In genomic region chr7:49920751-49921150, GRCm38 (mm10) we compare ENCODE assay signal across 26 mouse cellular contexts. TPM values are rescaled to one million over a fixed set of nuclear protein-coding genes. Genes with fewer than 3 reads are reported as not detected.
A peak's percentile ranks its signal among the peaks of the same experiment; 100 is the strongest.
DNase-seq lines count a peak whose midpoint lies in the region; ATAC-seq and TF ChIP-seq lines count a peak whose summit lies in the region.
"Had no signal": no experiment of that assay in that cellular context is flagged by ENCODE, and none has a peak within 500 bp of the region (broad histone marks: within the 10 kb centered on the region; RNA-seq: fewer than 3 reads in every experiment).

No protein-coding gene starts in this region.

- no peak overlapping the region for H3K27ac ChIP-seq in kidney, adult 2 months (ENCODE audit: insufficient read depth, low read depth, low read length)
- no peak overlapping the region for H3K27ac ChIP-seq in kidney, embryonic 16.5 days (ENCODE audit: low read length)
- no peak overlapping the region for H3K27ac ChIP-seq in liver, adult 2 months (replicated peaks; ENCODE audit: insufficient read depth, low read depth, low read length)

- DNase-seq in kidney, adult 2 months, result peak; percentile 68
- DNase-seq in liver, adult 2 months (ENCODE audit: extremely low read depth, low read depth, low spot score), result peak; percentile 7
- DNase-seq in liver, result no peak
- DNase-seq in 3T3-L1 (ENCODE audit: low read depth, low spot score), result peak; percentile 8
- DNase-seq in NIH3T3 (ENCODE audit: low read depth), result peak; percentile 70
- no peak for DNase-seq in heart, adult 8-10 months (ENCODE audit: low spot score)
- no peak for DNase-seq in gastrocnemius, postnatal 36 days
- DNase-seq: adrenal gland, adult 2 months; adrenal gland, adult 8-10 months; adrenal gland, postnatal 10 days; adrenal gland, postnatal 14 days; adrenal gland, postnatal 25 days; adrenal gland, postnatal 36 days; B cell, adult 2 months; cerebellum, adult 11 months; cerebellum, adult 11-12 months; cerebellum, adult 18-20 months; cerebellum, adult 2 months had no signal

- no peak for TF ChIP-seq CTCF in kidney, adult 2 months (conservative IDR thresholded peaks at IDR 0.05; ENCODE audit: insufficient read depth, insufficient read length, low read depth, low read length)
- TF ChIP-seq CTCF in liver, adult 2 months (IDR thresholded peaks at IDR 0.05; ENCODE audit: low read depth, low read length), result no peak

- no peaks in the 10 kb centered on the region for H3K27me3 ChIP-seq in kidney, adult 2 months (replicated peaks; ENCODE audit: control insufficient read depth, insufficient read depth, low read length)
- H3K27me3 ChIP-seq in kidney, embryonic 16.5 days (ENCODE audit: insufficient read depth, low read length), result peaks cover 31% of the 10 kb centered on the region
- H3K27me3 ChIP-seq in liver, adult 2 months (ENCODE audit: control insufficient read depth, insufficient read depth, low read length), result no peaks in the 10 kb centered on the region; the same call in 1 of the 2 replicates
- H3K27me3 ChIP-seq: Patski had no signal

- no peak for ATAC-seq in kidney, embryonic 16.5 days (ENCODE audit: low FRiP score, low TSS enrichment)
- ATAC-seq: activated CD4-positive, CD25-positive, alpha-beta regulatory T cell, adult 4 months; CD4-positive, CD25-positive, alpha-beta regulatory T cell, adult 4 months; Patski had no signal

- intact Hi-C loops in gastrocnemius, postnatal 36 days (cut with DNase I), result loop anchor here (5.0 kb wide), 1 partner anchor 303 kb away; no protein-coding TSS in a partner anchor

- H3K4me2 ChIP-seq in kidney, embryonic 16.5 days (replicated peaks; ENCODE audit: low read depth, low read length), result no peak overlapping the region

- H3K4me3 ChIP-seq in kidney, adult 2 months (ENCODE audit: insufficient read depth, low read depth, low read length), result no peak overlapping the region
- H3K4me3 ChIP-seq in kidney, embryonic 16.5 days (ENCODE audit: low read length), result no peak overlapping the region
- H3K4me3 ChIP-seq in liver, adult 2 months (ENCODE audit: insufficient read depth, low read depth, low read length), result no peak overlapping the region

- H3K36me3 ChIP-seq in kidney, adult 2 months (ENCODE audit: control insufficient read depth, insufficient read depth, low read length), result no peaks in the 10 kb centered on the region
- H3K36me3 ChIP-seq in kidney, embryonic 16.5 days (ENCODE audit: insufficient read depth, low read length), result no peaks in the 10 kb centered on the region
- H3K36me3 ChIP-seq in liver, adult 2 months (ENCODE audit: control insufficient read depth, insufficient read depth, low read length), result no peaks in the 10 kb centered on the region
- H3K36me3 ChIP-seq: G1E had no signal

- H3K9me3 ChIP-seq in kidney, embryonic 16.5 days (ENCODE audit: low read length), result peaks cover 5% of the 10 kb centered on the region; the same call in 1 of the 2 replicates

- no peak overlapping the region for H3K9ac ChIP-seq in kidney, embryonic 16.5 days (replicated peaks; ENCODE audit: low read length)
- H3K9ac ChIP-seq in liver, adult 2 months (ENCODE audit: low read depth, low read length), result no peak overlapping the region

- no peaks in the 10 kb centered on the region for H3K4me1 ChIP-seq in kidney, adult 2 months (ENCODE audit: control insufficient read depth, insufficient read depth, low read length)
- peaks cover 5% of the 10 kb centered on the region; the same call in 1 of the 2 replicates for H3K4me1 ChIP-seq in kidney, embryonic 16.5 days (ENCODE audit: insufficient read depth, low read length)
- no peaks in the 10 kb centered on the region for H3K4me1 ChIP-seq in liver, adult 2 months (ENCODE audit: control insufficient read depth, insufficient read depth, low read length)

- TF ChIP-seq POLR2A in kidney, adult 2 months (IDR thresholded peaks at IDR 0.05; ENCODE audit: low read depth, low read length), result no peak
- TF ChIP-seq POLR2A in liver, adult 2 months (IDR thresholded peaks at IDR 0.05; ENCODE audit: extremely low read depth, insufficient read depth, low read length), result no peak

- WGBS in kidney, adult 2 months, result 55% methylated on average over 4 of the region's 4 CpGs
- 68% methylated on average over 4 of the region's 4 CpGs for WGBS in kidney, embryonic 16.5 days
- 73% methylated on average over 4 of the region's 4 CpGs for WGBS in liver, adult 2 months

- H3K79me2 ChIP-seq in liver, adult 2 months (ENCODE audit: control insufficient read depth, insufficient read depth, low read length), result no peaks in the 10 kb centered on the region

RNA-seq across cellular contexts. Expression of gene Slc6a5, which starts 10.8 kb away (rescaled TPM):
- polyA plus RNA-seq in kidney, adult 2 months (2012; rRNA removed), result 0.03 TPM in 1 of 2 replicates, not detected in the other
- 0.05 TPM in 1 of 2 replicates, not detected in the other for polyA plus RNA-seq in kidney, embryonic 16.5 days (2015; fragmentation: Nextera tagmentation; extraction: Ambion mirVana)
- not detected in 2 replicates for total RNA-seq in liver, adult 2 months (2014; rRNA removed)
- polyA plus RNA-seq in liver, adult 2 months (2012; rRNA removed), result not detected in 2 replicates
- not detected for total RNA-seq in heart, adult 8-10 months (2022)
- total RNA-seq in gastrocnemius, postnatal 36 days (2021), result not detected
- total RNA-seq: CH12.LX, MEL had no signal
- polyA plus RNA-seq: activated CD4-positive, CD25-positive, alpha-beta regulatory T cell, adult 4 months; C2C12; CD4-positive, CD25-positive, alpha-beta regulatory T cell, adult 4 months; G1E had no signal

RNA-seq across cellular contexts. Expression of gene Nell1, which starts 53.9 kb away (rescaled TPM):
- polyA plus RNA-seq in kidney, adult 2 months (2012; rRNA removed), result not detected in 2 replicates
- 10.9 and 12.1 TPM in 2 replicates for polyA plus RNA-seq in kidney, embryonic 16.5 days (2015; fragmentation: Nextera tagmentation; extraction: Ambion mirVana)
- not detected in 2 replicates for total RNA-seq in liver, adult 2 months (2014; rRNA removed)
- not detected in 2 replicates for polyA plus RNA-seq in liver, adult 2 months (2012; rRNA removed)
- under 1 TPM in 1 of 4 experiments, not detected in 3; 0.09 TPM for total RNA-seq in heart, adult 8-10 months (2022)
- total RNA-seq in gastrocnemius, postnatal 36 days (2021), result not detected
- total RNA-seq: CH12.LX, MEL had no signal
- polyA plus RNA-seq: C2C12; CD4-positive, CD25-positive, alpha-beta regulatory T cell, adult 4 months; G1E had no signal

Comparison
In these comparisons a context has a peak if more than half of its experiments do, and no peak if none do; other contexts are left out.
1. DNase-seq: peak in kidney, adult 2 months (single experiment), liver, adult 2 months (single experiment), 3T3-L1 (single experiment) and NIH3T3 (single experiment); none in liver (single experiment), heart, adult 8-10 months (single experiment) and gastrocnemius, postnatal 36 days (0 of 2).